Mouse (Mus musculus) heart, postnatal 36 days (tissue): Measurements from ENCODE around the gene Ccdc57. TPM values are rescaled to one million over a fixed set of nuclear protein-coding genes. Genes with fewer than 3 reads are reported as not detected.
A peak's percentile ranks its signal among the peaks of the same experiment; 100 is the strongest.

ENCODE experiments used
- DNase-seq, 2 experiments: peaks; one replicate each; pipeline ENCODE4 v3.0.0; 2021 to 2022
- intact Hi-C: fragments of 180-260 bp; cut with DNase I; formaldehyde crosslinking; loops from one replicate; pipeline ENCODE4 v1.15.1; 2025
- total RNA-seq, 2 experiments: library from RNA; stranded (reverse); gene quantifications; 2 replicates each; pipeline ENCODE4 v1.2.3; 2021

Ccdc57 gene
- total RNA-seq, 2 experiments from 2014 or later: 0.79 to 1.6 TPM

- intact Hi-C loops: no loop called here
- no peak for DNase-seq
These were observed 109.1 kb downstream of the Ccdc57 start for GRCm38 (mm10) chr11:120823551-120823947.

GRCm38 (mm10) chr11:120822831-120823550, 109.7 kb downstream of the Ccdc57 start:
- DNase-seq: no peak
- intact Hi-C loops: no loop called here

- intact Hi-C loops: no loop called here
- DNase-seq: no peak
These were observed 110.4 kb downstream of the Ccdc57 start for GRCm38 (mm10) chr11:120822321-120822720.

- intact Hi-C loops: no loop called here
- no peak for DNase-seq
These were observed 111.4 kb downstream of the Ccdc57 start for GRCm38 (mm10) chr11:120821076-120821922.

- no peak for DNase-seq
- intact Hi-C loops: no loop called here
These were observed 112.1 kb downstream of the Ccdc57 start for GRCm38 (mm10) chr11:120820546-120820945.

GRCm38 (mm10) chr11:120819556-120819955, 113.1 kb downstream of the Ccdc57 start:
- intact Hi-C loops: no loop called here
- DNase-seq: no peak

GRCm38 (mm10) chr11:120818251-120818650, 114.4 kb downstream of the Ccdc57 start:
- DNase-seq: no peak
- intact Hi-C loops: no loop called here

- intact Hi-C loops: no loop called here
- no peak for DNase-seq
These were observed 115.3 kb downstream of the Ccdc57 start for GRCm38 (mm10) chr11:120817358-120817757.

GRCm38 (mm10) chr11:120812068-120812467, 120.6 kb downstream of the Ccdc57 start:
- no peak for DNase-seq
- intact Hi-C loops: no loop called here

- DNase-seq: no peak
- intact Hi-C loops: no loop called here
These were observed 124.7 kb downstream of the Ccdc57 start for GRCm38 (mm10) chr11:120808010-120808409.

- no peak for DNase-seq
- intact Hi-C loops: no loop called here
These were observed 127.0 kb downstream of the Ccdc57 start for GRCm38 (mm10) chr11:120805375-120806298.

- intact Hi-C loops: loop anchor here (5.0 kb wide), 1 partner anchor 98 kb away; no protein-coding TSS in a partner anchor
- no peak for DNase-seq
These were observed 127.9 kb downstream of the Ccdc57 start for GRCm38 (mm10) chr11:120804769-120805168.

- intact Hi-C loops: loop anchor here (5.0 kb wide), 1 partner anchor 98 kb away; no protein-coding TSS in a partner anchor
- no peak for DNase-seq
These were observed 128.4 kb downstream of the Ccdc57 start for GRCm38 (mm10) chr11:120804274-120804673.

GRCm38 (mm10) chr11:120800061-120800904, 132.4 kb downstream of the Ccdc57 start:
- intact Hi-C loops: loop anchor here (5.0 kb wide), 1 partner anchor 102 kb away; no protein-coding TSS in a partner anchor
- peak; percentile 89 to 92 for DNase-seq

- intact Hi-C loops: loop anchor here (5.0 kb wide), 1 partner anchor 193 kb away; the partner anchor contains the start of gene Csnk1d
These were observed 133.3 kb downstream of the Ccdc57 start for GRCm38 (mm10) chr11:120799316-120799890.

GRCm38 (mm10) chr11:120798244-120798643, 134.4 kb downstream of the Ccdc57 start:
- DNase-seq: no peak
- intact Hi-C loops: loop anchor here (5.0 kb wide), 1 partner anchor 194 kb away; the partner anchor contains the start of gene Csnk1d

More at GRCm38 (mm10) chr11:120799316-120799890, 133.3 kb downstream of the Ccdc57 start:
- DNase-seq: no peak

GRCm38 (mm10) chr11:120796614-120796946, 136.1 kb downstream of the Ccdc57 start:
- no peak for DNase-seq
- intact Hi-C loops: loop anchor here (5.0 kb wide), 1 partner anchor 196 kb away; the partner anchor contains the start of gene Csnk1d

GRCm38 (mm10) chr11:120795756-120796613, 136.7 kb downstream of the Ccdc57 start, which contains the start of gene Dus1l:
Gene Dus1l (minus strand): TSS chr11:120796403.
- intact Hi-C loops: loop anchor here (5.0 kb wide), 1 partner anchor 196 kb away; the partner anchor contains the start of gene Csnk1d

More at GRCm38 (mm10) chr11:120795756-120796613, 136.7 kb downstream of the Ccdc57 start, which contains the start of gene Dus1l:
- DNase-seq: peak; percentile 98 to 99
